Mouse (Mus musculus) testis, adult 2 months (tissue): ENCODE data around the gene Zfp933. TPM values are rescaled to one million over a fixed set of nuclear protein-coding genes. Genes with fewer than 3 reads are reported as not detected.
A peak's percentile ranks its signal among the peaks of the same experiment; 100 is the strongest.
"Not testable (repeated sequence)": the region's sequence is repeated elsewhere in the genome, so short reads cannot be mapped to it uniquely, and the experiment has no call there.

Source experiments
- H3K27ac ChIP-seq: fragments of 200-500 bp; 2 replicates; pipeline ENCODE4 v1.5.1; 2012; ENCODE audit warnings: low read depth, low read length; ENCODE audit not compliant: control insufficient read depth, insufficient read depth
- H3K27me3 ChIP-seq: fragments of 200-500 bp; 2 replicates; pipeline ENCODE4 v1.6.1; 2012; ENCODE audit warnings: mild to moderate bottlenecking, low read length, moderate library complexity; ENCODE audit not compliant: control insufficient read depth, insufficient read depth
- H3K36me3 ChIP-seq: fragments of 200-500 bp; 2 replicates; pipeline ENCODE4 v1.6.1; 2012; ENCODE audit warnings: mild to moderate bottlenecking, low read length; ENCODE audit not compliant: control insufficient read depth, insufficient read depth
- H3K4me1 ChIP-seq: fragments of 200-500 bp; 2 replicates; pipeline ENCODE4 v1.6.1; 2012; ENCODE audit warnings: low read length; ENCODE audit not compliant: control insufficient read depth, insufficient read depth
- H3K4me3 ChIP-seq: fragments of 200-500 bp; 2 replicates; pipeline ENCODE4 v1.5.1; 2012; ENCODE audit warnings: low read depth, mild to moderate bottlenecking, low read length, moderate library complexity, mixed read lengths; ENCODE audit not compliant: control insufficient read depth
- CTCF ChIP-seq: fragments of 200-500 bp; IDR thresholded peaks from 2 replicates; pipeline ENCODE4 v1.5.1; 2012; ENCODE audit warnings: low read depth, mild to moderate bottlenecking, inconsistent platforms, low read length, moderate library complexity; ENCODE audit not compliant: control insufficient read depth, insufficient read depth, insufficient replicate concordance
- POLR2A ChIP-seq: fragments of 200-500 bp; IDR thresholded peaks from 2 replicates; pipeline ENCODE4 v1.6.1; 2012; ENCODE audit warnings: low read depth, mild to moderate bottlenecking, inconsistent platforms, low read length, moderate library complexity; ENCODE audit not compliant: control insufficient read depth
- polyA plus RNA-seq: library from polyadenylated mRNA; depleted of rRNA; stranded (reverse); fragments of >200 nt; gene quantifications from 2 replicates; pipeline ENCODE4 v1.2.3, GENCODE M21; 2012

Zfp933 gene
- polyA plus RNA-seq, 1 experiment: 2.3 TPM

DNA sequence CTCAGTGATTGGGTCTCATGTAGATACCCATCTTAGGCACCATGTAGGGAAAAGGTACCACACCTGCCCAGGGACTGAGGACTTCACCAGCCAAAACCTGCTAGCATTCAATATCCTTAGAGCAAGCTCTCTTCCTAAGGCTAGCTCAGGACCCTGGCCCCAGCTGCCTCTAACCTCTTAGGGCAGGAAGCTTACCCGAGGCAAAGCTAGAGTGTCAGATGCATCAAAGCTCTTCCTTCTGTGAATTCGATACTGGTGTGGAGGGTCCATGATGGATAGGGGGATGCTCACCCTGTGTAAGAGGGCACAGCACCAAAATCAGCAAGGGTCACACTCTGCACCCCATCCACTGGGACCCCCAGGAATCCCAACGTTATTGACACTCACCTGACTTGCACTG is 13.9 kb upstream of the Zfp933 start:
- Histone ChIP-seq H3K4me1 (no peaks in the 10 kb centered on the region), H3K36me3 (peaks cover 2% of the 10 kb centered on the region; the same call in 1 of the 2 replicates), H3K4me3 (no peak overlapping the region), H3K27ac (no peak overlapping the region), H3K27me3 (no peaks in the 10 kb centered on the region)
- TF ChIP-seq POLR2A: no peak
- TF ChIP-seq CTCF: no peak

DNA sequence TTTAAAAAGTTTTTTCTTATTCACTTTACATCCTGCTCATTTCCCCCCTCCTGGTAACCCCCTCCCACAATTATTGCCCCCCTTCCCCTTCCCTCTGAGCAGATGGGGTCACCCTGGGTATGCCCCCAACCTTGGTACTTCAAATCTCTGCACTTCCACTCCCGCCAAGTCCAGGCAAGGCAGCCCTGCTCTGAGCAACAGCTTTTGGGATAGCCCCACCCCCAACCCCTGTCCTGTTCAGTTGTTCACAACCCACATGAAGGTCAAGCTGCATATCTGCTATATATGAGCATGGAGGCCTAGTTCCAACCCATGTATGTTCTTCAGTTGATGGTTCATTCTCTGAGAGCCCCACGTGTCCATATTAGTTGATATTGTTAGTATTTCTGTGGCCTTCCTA is 2.6 kb upstream of the Zfp933 start:
- Histone ChIP-seq H3K27me3 (no peaks in the 10 kb centered on the region), H3K27ac (no peak overlapping the region), H3K36me3 (no peaks in the 10 kb centered on the region), H3K4me3 (no peak overlapping the region), H3K4me1 (peaks cover 2% of the 10 kb centered on the region; the same call in 1 of the 2 replicates)
- TF ChIP-seq POLR2A: no peak
- TF ChIP-seq CTCF: no peak

DNA sequence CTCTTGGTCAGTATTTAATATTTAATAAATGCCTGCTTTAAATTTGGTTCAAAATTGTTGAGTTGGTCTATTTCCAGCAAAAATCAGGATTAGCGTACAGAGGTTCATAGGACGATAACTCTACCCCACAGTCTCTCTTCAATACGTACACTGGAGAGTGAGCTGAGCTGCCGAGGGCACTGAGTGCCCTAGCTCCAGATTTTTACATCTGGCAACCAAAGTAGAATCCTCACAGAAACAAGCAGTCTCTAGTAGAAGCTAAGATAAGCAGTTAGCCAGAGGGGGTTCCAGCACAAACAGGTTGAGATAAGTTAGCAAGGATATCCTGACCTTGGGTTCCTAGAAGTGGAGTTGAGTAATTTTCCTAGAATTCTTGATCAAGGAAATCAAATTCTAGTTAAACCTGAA is 422 bp upstream of the Zfp933 start:
- Histone ChIP-seq H3K27ac (peak overlapping the region; percentile 95), H3K4me3 (peak overlapping the region; percentile 100)
- TF ChIP-seq CTCF: no peak
- no peak for TF ChIP-seq POLR2A

DNA sequence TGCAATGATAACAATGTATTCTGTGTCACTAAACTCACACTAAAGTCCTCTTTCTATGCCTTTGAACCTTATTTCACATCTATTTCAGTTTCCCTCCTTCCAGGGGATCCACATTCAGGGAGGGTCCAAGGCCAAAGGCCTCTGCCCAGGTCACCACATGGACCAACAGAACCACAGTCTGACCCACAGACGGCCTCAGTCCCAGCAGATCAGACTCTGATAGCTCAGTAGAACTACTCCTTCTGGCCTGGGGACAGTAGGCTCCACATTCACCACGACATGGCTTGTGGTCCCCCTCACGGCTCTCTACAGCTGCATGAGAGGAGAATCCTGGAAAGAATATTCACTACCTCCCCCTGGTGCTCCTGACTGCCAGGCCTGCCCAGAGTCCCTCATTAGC is 5.3 kb downstream of the Zfp933 start:
- no peaks in the 10 kb centered on the region for H3K4me1 ChIP-seq
- no peaks in the 10 kb centered on the region for H3K36me3 ChIP-seq
- no peak overlapping the region for H3K4me3 ChIP-seq
- no peaks in the 10 kb centered on the region for H3K27me3 ChIP-seq
- no peak overlapping the region for H3K27ac ChIP-seq
- TF ChIP-seq CTCF: no peak

More for the DNA sequence above, 422 bp upstream of the Zfp933 start:
- no peaks in the 10 kb centered on the region for H3K27me3 ChIP-seq
- H3K36me3 ChIP-seq: no peaks in the 10 kb centered on the region
- peaks cover 2% of the 10 kb centered on the region; the same call in 1 of the 2 replicates for H3K4me1 ChIP-seq

DNA sequence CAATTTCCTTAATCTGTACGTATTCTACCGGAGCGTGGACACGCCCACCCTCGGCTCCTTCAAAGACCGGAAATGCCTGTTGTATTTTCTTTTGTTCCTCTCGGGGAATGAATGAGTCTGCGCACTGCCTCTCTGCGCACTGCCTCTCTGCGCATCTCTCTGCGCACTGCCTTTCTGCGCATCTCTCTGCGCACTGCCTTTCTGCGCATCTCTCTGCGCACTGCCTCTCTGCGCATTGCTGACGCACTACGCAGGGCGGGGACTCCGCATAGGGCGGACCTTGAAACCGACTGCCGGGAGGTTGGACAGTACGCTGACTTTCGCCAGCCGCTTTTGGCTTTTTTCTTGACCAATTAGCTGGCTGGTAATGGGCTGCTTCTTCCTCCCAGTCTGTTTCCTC is 8.9 kb downstream of the Zfp933 start:
- H3K27ac ChIP-seq, H3K4me3 ChIP-seq, H3K27me3 ChIP-seq, H3K36me3 ChIP-seq, H3K4me1 ChIP-seq: not testable (repeated sequence)

DNA sequence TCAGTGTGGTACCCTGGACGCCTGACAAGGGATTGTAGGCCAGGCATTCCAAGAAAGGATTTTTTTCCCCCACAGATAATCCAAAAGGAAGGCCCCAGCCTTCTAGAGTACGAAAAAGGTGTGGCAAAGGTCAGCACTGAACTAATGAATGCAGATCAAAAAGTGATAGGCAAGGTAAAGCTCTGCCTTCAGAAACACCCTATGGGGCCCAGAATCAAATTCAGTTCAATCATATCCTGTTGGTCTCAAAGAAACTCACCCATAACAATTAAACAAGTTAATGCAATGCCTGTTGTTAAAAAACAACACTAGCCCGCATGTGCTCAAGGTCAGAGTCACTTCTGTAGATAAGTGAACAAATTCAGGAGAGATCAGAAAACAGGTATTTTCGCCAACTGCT is 23.8 kb downstream of the Zfp933 start:
- Histone ChIP-seq H3K27me3 (no peaks in the 10 kb centered on the region), H3K4me1 (no peaks in the 10 kb centered on the region), H3K27ac (no peak overlapping the region), H3K4me3 (no peak overlapping the region), H3K36me3 (no peaks in the 10 kb centered on the region)
- TF ChIP-seq CTCF (no peak), POLR2A (no peak)

DNA sequence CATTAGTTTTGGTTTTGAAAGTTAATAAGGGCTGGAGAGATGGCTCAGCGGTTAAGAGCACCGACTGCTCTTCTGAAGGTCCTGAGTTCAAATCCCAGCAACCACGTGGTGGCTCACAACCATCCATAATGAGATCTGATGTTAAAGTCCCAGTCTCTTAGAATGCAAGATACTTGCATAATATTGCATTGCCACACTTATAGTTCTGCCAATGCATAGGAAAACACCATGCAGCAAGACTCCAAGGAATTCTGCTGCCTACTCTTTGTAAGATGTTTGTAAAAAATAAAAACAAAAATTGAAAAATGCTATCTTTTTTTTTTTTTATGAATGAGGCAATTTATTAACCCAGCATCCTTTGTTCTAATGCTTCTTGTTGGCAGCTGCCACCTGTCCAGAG is 26.8 kb downstream of the Zfp933 start:
- not testable (repeated sequence) for H3K27me3 ChIP-seq, H3K4me3 ChIP-seq, H3K27ac ChIP-seq, H3K4me1 ChIP-seq, H3K36me3 ChIP-seq

DNA sequence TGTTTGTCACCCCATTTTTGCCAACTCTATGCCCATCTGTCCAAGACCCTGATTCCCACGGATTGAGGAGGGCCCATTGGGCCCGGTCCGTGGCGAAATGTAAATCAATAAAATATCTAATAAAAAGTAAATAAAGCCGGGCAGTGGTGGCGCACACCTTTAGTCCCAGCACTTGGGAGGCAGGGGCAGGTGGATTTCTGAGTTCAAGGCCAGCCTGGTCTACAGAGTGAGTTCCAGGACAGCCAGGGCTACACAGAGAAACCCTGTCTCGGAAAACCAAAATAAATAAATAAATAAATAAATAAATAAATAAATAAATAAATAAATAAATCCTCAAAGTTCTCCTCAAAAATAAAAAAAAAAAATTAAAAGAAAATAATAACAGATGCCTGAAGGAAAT is 28.5 kb downstream of the Zfp933 start:
- H3K27ac ChIP-seq, H3K4me1 ChIP-seq, H3K36me3 ChIP-seq, H3K27me3 ChIP-seq, H3K4me3 ChIP-seq: not testable (repeated sequence)
